Mouse (Mus musculus) left cerebral cortex, adult 2 months (tissue): ENCODE data around the gene AC124108.1. TPM values are rescaled to one million over a fixed set of nuclear protein-coding genes. Genes with fewer than 3 reads are reported as not detected.
"Not testable (repeated sequence)": the region's sequence is repeated elsewhere in the genome, so short reads cannot be mapped to it uniquely, and the experiment has no call there.

Source experiments
- DNase-seq, 2 experiments: peaks; one replicate each; pipeline ENCODE4 v3.0.0; 2021 to 2022; ENCODE audit warnings: low spot score in 2 of 2, mixed read lengths in 1 of 2; ENCODE audit errors: extremely low spot score in 1 of 2
- H3K27ac ChIP-seq: fragments of 200-600 bp; 2 replicates; pipeline ENCODE4 v1.8.1; 2022
- H3K4me3 ChIP-seq: fragments of 200-600 bp; 2 replicates; pipeline ENCODE4 v1.8.1; 2022
- CTCF ChIP-seq: fragments of 200-600 bp; IDR thresholded peaks from 2 replicates; pipeline ENCODE4 v1.8.1; 2022; ENCODE audit warnings: antibody characterized with exemption, mild to moderate bottlenecking, moderate library complexity
- intact Hi-C: fragments of 180-260 bp; cut with DNase I; formaldehyde crosslinking; loops from one replicate; pipeline ENCODE4 v1.15.1; 2025
- total RNA-seq, 2 experiments: library from RNA; stranded (reverse); gene quantifications; 2 replicates each; pipeline ENCODE4 v1.2.3; 2021

The AC124108.1 gene
- total RNA-seq, 2 experiments from 2014 or later = 4.3 to 6.1 TPM

GRCm38 (mm10) chr1:132153086-132153690 is 38.1 kb upstream of the AC124108.1 start:
- DNase-seq = no peak
- Histone ChIP-seq H3K27ac (no peak overlapping the region), H3K4me3 (no peak overlapping the region)
- intact Hi-C loops = no loop called here
- no peak for TF ChIP-seq CTCF

- Histone ChIP-seq H3K27ac (no peak overlapping the region), H3K4me3 (no peak overlapping the region)
- intact Hi-C loops = no loop called here
- no peak for DNase-seq
- no peak for TF ChIP-seq CTCF
Measured at GRCm38 (mm10) chr1:132153691-132154090, 37.6 kb upstream of the AC124108.1 start.

GRCm38 (mm10) chr1:132155737-132156136 is 35.5 kb upstream of the AC124108.1 start:
- TF ChIP-seq CTCF = peak; percentile 94
- Histone ChIP-seq H3K4me3 (no peak overlapping the region), H3K27ac (no peak overlapping the region)
- peak; percentile 70 to 84 for DNase-seq
- intact Hi-C loops = loop anchor here (1.0 to 2.0 kb wide), 3 partner anchors 34 to 199 kb away; no protein-coding TSS in a partner anchor

DNA sequence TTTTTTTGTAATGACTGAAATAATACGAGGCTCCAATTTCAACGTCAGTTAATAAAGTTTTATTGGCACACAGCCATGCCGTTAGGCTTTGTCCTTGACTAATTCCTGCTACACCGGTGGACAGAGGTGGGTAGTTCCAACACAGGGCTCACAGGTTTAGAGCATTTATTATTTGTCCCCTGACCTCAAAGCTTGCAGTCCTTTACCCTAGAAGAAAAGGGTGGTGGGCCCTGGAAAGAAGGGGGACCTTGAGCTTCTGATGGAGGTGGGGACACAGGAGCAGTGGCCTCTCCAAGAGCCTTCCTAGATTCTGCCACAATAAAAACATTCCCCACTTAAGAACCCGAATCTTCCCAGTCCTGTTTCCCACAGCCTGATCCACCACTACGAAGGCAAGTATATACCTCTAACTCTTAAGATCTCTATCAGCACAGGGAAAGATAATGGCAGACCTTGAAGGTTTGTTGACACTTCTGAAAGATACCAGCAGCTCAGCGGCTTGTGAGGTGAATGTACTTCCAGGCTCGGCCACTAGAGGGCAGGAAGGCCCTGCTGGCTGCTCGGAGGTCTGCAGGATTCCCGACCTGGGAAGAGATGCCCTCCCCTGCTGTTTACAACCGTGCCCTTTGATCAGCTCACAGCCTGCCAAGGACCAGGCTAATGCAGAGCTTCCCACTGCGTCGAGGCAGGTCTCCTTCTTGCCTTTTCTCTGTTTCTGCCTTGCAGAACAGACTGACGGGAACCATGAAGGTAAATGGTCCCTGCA is 34.1 kb upstream of the AC124108.1 start:
- peak; percentile 87 to 93 for DNase-seq
- no peak overlapping the region for H3K27ac ChIP-seq
- peak; percentile 99 for TF ChIP-seq CTCF
- H3K4me3 ChIP-seq = no peak overlapping the region
- intact Hi-C loops = loop anchor here (1.0 to 2.0 kb wide), 4 partner anchors 52 to 198 kb away; no protein-coding TSS in a partner anchor

- no peak for TF ChIP-seq CTCF
- H3K4me3 ChIP-seq = no peak overlapping the region
- H3K27ac ChIP-seq = no peak overlapping the region
- no peak for DNase-seq
- intact Hi-C loops = loop anchor here (1.0 to 2.0 kb wide), 4 partner anchors 51 to 197 kb away; no protein-coding TSS in a partner anchor
Measured at GRCm38 (mm10) chr1:132157808-132158207, 33.4 kb upstream of the AC124108.1 start.

- TF ChIP-seq CTCF = no peak
- H3K27ac ChIP-seq = no peak overlapping the region
- intact Hi-C loops = no loop called here
- no peak overlapping the region for H3K4me3 ChIP-seq
- DNase-seq = no peak
Measured at GRCm38 (mm10) chr1:132158741-132159140, 32.5 kb upstream of the AC124108.1 start.

DNA sequence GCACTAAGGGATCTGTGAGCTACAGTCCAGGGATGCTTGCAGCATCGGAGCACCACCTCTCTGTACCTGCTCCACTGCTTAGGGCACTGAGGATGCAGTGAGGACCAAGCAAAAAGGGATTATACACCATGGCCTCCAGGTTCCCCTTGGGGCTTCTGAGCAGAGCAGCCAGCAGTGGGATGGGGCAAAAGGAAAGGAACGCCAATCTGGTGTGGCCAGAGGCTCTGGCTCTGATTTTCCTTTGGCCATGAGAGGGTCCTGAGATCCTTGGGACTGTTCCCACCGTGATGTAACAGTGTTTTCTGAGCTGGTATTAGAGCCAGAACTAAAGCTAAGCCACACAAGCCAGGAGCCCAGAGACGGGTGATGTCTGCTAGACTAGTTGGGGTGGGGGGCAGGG is 31.6 kb upstream of the AC124108.1 start:
- DNase-seq = no peak

DNA sequence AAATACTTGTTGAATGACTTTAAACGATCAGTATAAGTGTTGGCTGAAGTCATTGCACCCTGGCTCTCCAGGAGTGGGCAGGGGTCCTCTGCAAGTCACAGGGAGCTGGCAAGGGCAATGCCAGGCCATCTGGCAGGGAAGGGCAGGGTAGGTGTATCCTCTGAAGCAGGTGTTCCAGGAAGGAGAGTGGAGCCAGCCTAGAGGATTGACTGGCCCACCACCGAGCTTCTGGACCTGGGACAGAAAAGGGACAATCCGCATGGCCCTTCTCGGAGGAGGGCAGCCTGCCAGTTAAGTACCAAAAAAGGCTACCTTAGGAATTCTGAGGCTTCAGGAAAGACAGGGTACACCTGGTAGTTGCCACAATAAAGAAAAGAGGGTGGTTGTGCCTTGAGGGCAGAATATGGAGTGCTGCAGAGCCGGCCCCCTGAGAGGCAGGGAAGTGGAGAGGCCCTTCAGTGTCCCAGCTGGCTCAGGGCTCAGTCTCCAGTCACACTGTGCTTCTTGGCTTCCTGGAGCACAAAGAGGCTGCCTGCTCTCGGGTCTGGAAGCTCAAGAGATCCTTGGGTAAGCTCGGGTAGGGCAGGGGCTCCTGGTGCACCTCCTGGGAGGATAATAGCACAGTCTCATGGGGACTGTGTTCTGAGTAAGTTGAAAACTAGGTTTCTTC is 29.9 kb upstream of the AC124108.1 start:
- Histone ChIP-seq H3K4me3 (no peak overlapping the region), H3K27ac (no peak overlapping the region)
- intact Hi-C loops = no loop called here
- DNase-seq = no peak
- no peak for TF ChIP-seq CTCF

More for the DNA sequence above, 31.6 kb upstream of the AC124108.1 start:
- TF ChIP-seq CTCF = no peak
- intact Hi-C loops = no loop called here
- no peak overlapping the region for H3K4me3 ChIP-seq
- H3K27ac ChIP-seq = no peak overlapping the region

- DNase-seq, intact Hi-C loops: not testable (repeated sequence)
Measured at GRCm38 (mm10) chr1:132162618-132163017, 28.6 kb upstream of the AC124108.1 start.

GRCm38 (mm10) chr1:132164780-132165518 is 26.3 kb upstream of the AC124108.1 start:
- Histone ChIP-seq H3K4me3 (no peak overlapping the region), H3K27ac (no peak overlapping the region)
- no peak for TF ChIP-seq CTCF
- no peak for DNase-seq
- intact Hi-C loops = no loop called here

More at GRCm38 (mm10) chr1:132162618-132163017, 28.6 kb upstream of the AC124108.1 start:
- H3K27ac ChIP-seq, H3K4me3 ChIP-seq: not testable (repeated sequence)
- peak; percentile 30 for TF ChIP-seq CTCF

DNA sequence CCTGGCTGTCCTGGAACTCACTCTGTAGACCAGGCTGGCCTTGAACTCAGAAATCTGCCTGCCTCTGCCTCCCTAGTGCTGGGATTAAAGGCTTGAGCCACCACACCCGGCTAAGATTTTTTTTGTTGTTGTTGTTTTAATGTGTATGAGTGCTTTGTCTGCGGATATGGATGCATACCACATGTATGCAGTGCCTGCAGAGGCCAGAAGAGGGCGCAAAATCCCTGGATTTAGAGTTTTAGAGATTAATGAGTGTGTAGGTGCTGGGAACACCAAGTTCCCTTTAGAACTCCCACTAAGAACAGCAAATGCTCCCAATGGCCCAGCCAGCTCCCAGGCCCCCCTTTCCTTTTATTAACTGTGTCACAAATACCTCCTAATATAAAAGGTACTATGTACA is 25.4 kb upstream of the AC124108.1 start:
- intact Hi-C loops = no loop called here
- Histone ChIP-seq H3K27ac (no peak overlapping the region), H3K4me3 (no peak overlapping the region)
- no peak for DNase-seq
- peak; percentile 50 for TF ChIP-seq CTCF
